Mouse (Mus musculus) liver, embryonic 12.5 days (tissue): Measurements from ENCODE around the gene Yjefn3. TPM values are rescaled to one million over a fixed set of nuclear protein-coding genes. Genes with fewer than 3 reads are reported as not detected.

Experiments
- ATAC-seq: fragments of 200-750 bp; cut with Nextera tagmentation; 2 replicates; pipeline ENCODE4 v1.8.0; 2017; ENCODE audit warnings: moderate number of reproducible peaks, mild to moderate bottlenecking, moderate library complexity
- H3K27ac ChIP-seq: fragments of 300-500 bp; sonication (generic); 2 replicates; pipeline ENCODE4 v1.5.1; 2016; ENCODE audit warnings: mild to moderate bottlenecking
- H3K27me3 ChIP-seq: fragments of 300-500 bp; sonication (generic); replicated peaks from 2 replicates; pipeline ENCODE4 v1.6.1; 2016; ENCODE audit warnings: mild to moderate bottlenecking, moderate library complexity
- H3K36me3 ChIP-seq: fragments of 300-500 bp; sonication (generic); 2 replicates; pipeline ENCODE4 v1.6.1; 2016; ENCODE audit warnings: mild to moderate bottlenecking, moderate library complexity
- H3K4me1 ChIP-seq: fragments of 300-500 bp; sonication (generic); 2 replicates; pipeline ENCODE4 v1.6.1; 2016
- H3K4me2 ChIP-seq: fragments of 300-500 bp; sonication (generic); 2 replicates; pipeline ENCODE4 v1.6.1; 2016; ENCODE audit warnings: mild to moderate bottlenecking, moderate library complexity
- H3K4me3 ChIP-seq: fragments of 300-500 bp; sonication (generic); 2 replicates; pipeline ENCODE4 v1.5.1; 2016; ENCODE audit warnings: mild to moderate bottlenecking, moderate library complexity
- H3K9ac ChIP-seq: fragments of 300-500 bp; sonication (generic); 2 replicates; pipeline ENCODE4 v1.6.1; 2016; ENCODE audit warnings: mild to moderate bottlenecking, moderate library complexity
- H3K9me3 ChIP-seq: fragments of 300-500 bp; sonication (generic); replicated peaks from 2 replicates; pipeline ENCODE4 v1.6.1; 2016; ENCODE audit warnings: mild to moderate bottlenecking, moderate library complexity
- WGBS: fragments of 180-500 bp; shearing (Covaris S2); methylation state at CpG from one replicate; pipeline ENCODE4 v1.1.7; 2016; ENCODE audit not compliant: insufficient replicate concordance; 5-methylcytosine and 5-hydroxymethylcytosine counted together
- polyA plus RNA-seq: library from polyadenylated mRNA; unstranded; fragments of >200 nt; fragmentation: Nextera tagmentation; extraction: Ambion mirVana; gene quantifications from 2 replicates; pipeline ENCODE4 v1.2.1, GENCODE M21; 2016

Gene Yjefn3
- polyA plus RNA-seq, 1 experiment from 2014 or later = 0.74 TPM

GRCm38 (mm10) chr8:69876097-69876496, 26.4 kb downstream of the Yjefn3 start:
- H3K27ac ChIP-seq = no peak overlapping the region
- ATAC-seq = no peak
- 48% methylated on average over 10 of the region's 10 CpGs for WGBS
- no peak overlapping the region for H3K4me3 ChIP-seq
- no peak overlapping the region for H3K4me2 ChIP-seq
- H3K9ac ChIP-seq = no peak overlapping the region
- peaks cover 85% of the 10 kb centered on the region for H3K27me3 ChIP-seq
- H3K9me3 ChIP-seq = no peaks in the 10 kb centered on the region
- H3K4me1 ChIP-seq = peaks cover 3% of the 10 kb centered on the region; the same call in 1 of the 2 replicates
- no peaks in the 10 kb centered on the region for H3K36me3 ChIP-seq

- ATAC-seq = no peak
- WGBS = 76% methylated on average over 13 of the region's 13 CpGs
- Histone ChIP-seq H3K36me3 (no peaks in the 10 kb centered on the region), H3K27ac (no peak overlapping the region), H3K9ac (no peak overlapping the region), H3K4me2 (no peak overlapping the region), H3K27me3 (peaks cover 78% of the 10 kb centered on the region), H3K4me1 (no peaks in the 10 kb centered on the region), H3K4me3 (no peak overlapping the region), H3K9me3 (no peaks in the 10 kb centered on the region)
Observed at GRCm38 (mm10) chr8:69874654-69875053, 27.9 kb downstream of the Yjefn3 start.

DNA sequence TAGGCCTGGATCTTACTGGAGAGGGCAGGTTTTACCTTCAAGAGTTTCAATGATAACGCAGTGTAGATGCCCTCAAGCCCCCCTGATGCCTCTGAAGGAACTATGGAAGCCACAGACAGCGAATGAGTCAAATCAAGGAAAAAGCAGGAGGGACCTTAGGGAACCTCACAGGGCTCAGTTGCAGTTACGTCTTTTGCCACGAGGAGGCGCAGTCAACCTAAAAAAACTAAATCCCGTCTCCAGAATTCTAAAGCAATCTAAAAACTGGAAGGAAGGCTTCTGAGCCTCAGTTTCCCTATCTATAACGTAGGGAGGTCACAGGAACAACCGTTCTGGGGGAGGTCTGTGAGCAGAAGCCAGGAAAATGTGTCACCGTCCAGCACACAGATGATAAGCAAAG, 28.4 kb downstream of the Yjefn3 start:
- H3K27ac ChIP-seq = no peak overlapping the region
- H3K4me2 ChIP-seq = no peak overlapping the region
- no peak overlapping the region for H3K9ac ChIP-seq
- WGBS = 10% methylated on average over 9 of the region's 9 CpGs
- H3K4me1 ChIP-seq = no peaks in the 10 kb centered on the region
- H3K4me3 ChIP-seq = no peak overlapping the region
- H3K36me3 ChIP-seq = no peaks in the 10 kb centered on the region
- no peaks in the 10 kb centered on the region for H3K9me3 ChIP-seq
- peaks cover 73% of the 10 kb centered on the region for H3K27me3 ChIP-seq
- ATAC-seq = no peak

- no peaks in the 10 kb centered on the region for H3K9me3 ChIP-seq
- no peak overlapping the region for H3K4me2 ChIP-seq
- WGBS = 66% methylated on average over 6 of the region's 6 CpGs
- no peaks in the 10 kb centered on the region for H3K4me1 ChIP-seq
- no peak overlapping the region for H3K9ac ChIP-seq
- no peak overlapping the region for H3K4me3 ChIP-seq
- no peak overlapping the region for H3K27ac ChIP-seq
- ATAC-seq = no peak
- no peaks in the 10 kb centered on the region for H3K36me3 ChIP-seq
- peaks cover 49% of the 10 kb centered on the region for H3K27me3 ChIP-seq
Observed at GRCm38 (mm10) chr8:69870907-69871306, 31.6 kb downstream of the Yjefn3 start.

DNA sequence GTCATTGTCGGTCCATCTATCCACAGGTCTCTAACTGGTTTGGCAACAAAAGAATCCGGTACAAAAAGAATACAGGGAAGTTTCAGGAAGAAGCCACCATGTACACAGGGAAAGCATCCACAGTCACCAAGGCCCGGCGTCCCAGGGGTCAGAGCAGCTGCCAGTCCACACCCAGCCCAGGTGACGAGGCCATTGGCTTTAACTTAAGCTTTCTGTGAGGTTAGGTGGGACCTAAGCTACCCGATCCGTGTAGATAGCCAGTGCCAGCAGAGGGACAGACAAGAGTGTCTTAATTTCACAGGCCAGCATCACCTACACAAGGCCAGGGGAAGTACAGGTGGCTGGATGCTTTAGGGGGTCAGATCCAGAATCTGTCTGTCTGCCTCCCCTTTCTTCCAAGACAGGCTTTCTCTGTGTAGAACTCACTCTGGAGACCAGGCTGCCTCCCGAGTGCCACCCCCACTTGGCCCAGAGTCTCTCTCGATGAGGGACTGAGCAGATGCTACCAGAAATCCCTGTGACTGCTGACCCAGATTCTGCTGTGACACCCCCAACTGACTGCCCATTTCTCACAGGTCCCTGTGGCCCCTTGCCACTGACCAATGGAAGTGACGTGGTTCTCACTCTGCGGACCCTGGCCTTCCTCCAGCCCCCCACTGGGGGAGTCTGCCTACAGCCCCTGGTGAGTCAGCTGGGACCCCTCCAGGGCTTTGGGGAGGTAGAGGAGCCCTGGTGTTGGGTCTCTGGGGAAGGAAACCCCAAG, 32.3 kb downstream of the Yjefn3 start:
- H3K9me3 ChIP-seq = no peaks in the 10 kb centered on the region
- no peak overlapping the region for H3K27ac ChIP-seq
- no peaks in the 10 kb centered on the region for H3K36me3 ChIP-seq
- H3K4me3 ChIP-seq = no peak overlapping the region
- H3K4me1 ChIP-seq = no peaks in the 10 kb centered on the region
- H3K4me2 ChIP-seq = no peak overlapping the region
- no peak overlapping the region for H3K9ac ChIP-seq
- 67% methylated on average over 11 of the region's 11 CpGs for WGBS
- no peak for ATAC-seq
- H3K27me3 ChIP-seq = peaks cover 42% of the 10 kb centered on the region

GRCm38 (mm10) chr8:69867696-69868326, 34.7 kb downstream of the Yjefn3 start:
- Histone ChIP-seq H3K27ac (no peak overlapping the region), H3K36me3 (no peaks in the 10 kb centered on the region), H3K4me1 (peaks cover 14% of the 10 kb centered on the region), H3K9ac (no peak overlapping the region), H3K4me2 (no peak overlapping the region), H3K4me3 (no peak overlapping the region), H3K9me3 (no peaks in the 10 kb centered on the region), H3K27me3 (peaks cover 29% of the 10 kb centered on the region)
- no peak for ATAC-seq
- WGBS = 61% methylated on average over 5 of the region's 5 CpGs

DNA sequence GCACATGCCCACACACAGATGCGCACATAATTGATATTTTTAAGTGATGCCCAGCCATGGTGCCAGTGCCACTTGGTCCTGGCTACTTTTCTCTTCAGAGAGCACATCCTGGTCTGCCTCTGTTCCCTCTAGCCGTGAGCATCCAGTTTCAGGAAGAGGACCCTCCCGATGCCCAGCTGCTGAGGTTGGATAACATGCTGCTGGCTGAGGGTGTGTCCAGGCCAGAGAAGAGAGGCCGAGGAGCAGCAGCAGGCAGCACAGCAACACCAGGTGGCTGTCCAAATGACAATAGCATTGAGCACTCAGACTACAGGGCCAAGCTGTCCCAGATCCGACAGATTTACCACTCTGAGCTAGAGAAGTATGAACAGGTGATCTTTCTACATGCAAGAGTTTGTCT, 38.3 kb downstream of the Yjefn3 start:
- H3K36me3 ChIP-seq = no peaks in the 10 kb centered on the region
- H3K4me3 ChIP-seq = no peak overlapping the region
- no peaks in the 10 kb centered on the region for H3K9me3 ChIP-seq
- H3K4me1 ChIP-seq = peaks cover 14% of the 10 kb centered on the region
- peaks cover 8% of the 10 kb centered on the region; the same call in 1 of the 2 replicates for H3K27me3 ChIP-seq
- no peak for ATAC-seq
- WGBS = 49% methylated on average over 5 of the region's 5 CpGs
- no peak overlapping the region for H3K27ac ChIP-seq
- no peak overlapping the region for H3K4me2 ChIP-seq
- no peak overlapping the region for H3K9ac ChIP-seq

- Histone ChIP-seq H3K9ac (no peak overlapping the region), H3K4me3 (no peak overlapping the region), H3K36me3 (no peaks in the 10 kb centered on the region), H3K4me1 (peaks cover 14% of the 10 kb centered on the region), H3K4me2 (no peak overlapping the region), H3K27ac (no peak overlapping the region), H3K27me3 (peaks cover 8% of the 10 kb centered on the region; the same call in 1 of the 2 replicates), H3K9me3 (no peaks in the 10 kb centered on the region)
- ATAC-seq = peak; percentile 53; the same call in 1 of the 2 replicates
- 63% methylated on average over 5 of the region's 5 CpGs for WGBS
Observed at GRCm38 (mm10) chr8:69863387-69864020, 39.0 kb downstream of the Yjefn3 start.

- 28% methylated on average over 2 of the region's 2 CpGs for WGBS
- H3K9me3 ChIP-seq = no peaks in the 10 kb centered on the region
Observed at GRCm38 (mm10) chr8:69861251-69861650, 41.3 kb downstream of the Yjefn3 start.

DNA sequence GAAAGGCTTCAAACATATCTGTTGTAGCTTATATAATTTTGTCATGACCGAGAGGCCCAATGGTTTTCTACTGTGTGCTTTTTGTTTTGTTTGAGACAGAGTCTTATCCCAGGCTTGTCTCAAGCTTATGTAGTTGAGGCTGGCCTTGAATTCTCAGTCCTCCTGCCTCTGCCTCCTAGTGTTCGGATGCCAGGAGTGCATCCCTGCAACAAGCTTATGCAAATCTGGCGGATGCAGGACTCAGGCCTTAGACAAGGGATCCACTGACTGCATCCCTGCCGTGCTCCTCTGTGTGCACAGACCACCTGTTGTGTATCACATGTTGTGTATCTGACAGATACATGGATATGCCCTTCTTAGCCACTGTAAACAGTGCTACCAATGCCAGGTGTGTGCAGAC, 41.7 kb downstream of the Yjefn3 start:
- H3K27me3 ChIP-seq = no peaks in the 10 kb centered on the region
- no peaks in the 10 kb centered on the region for H3K9me3 ChIP-seq
- no peak overlapping the region for H3K27ac ChIP-seq
- no peak overlapping the region for H3K4me2 ChIP-seq
- H3K4me1 ChIP-seq = peaks cover 14% of the 10 kb centered on the region
- H3K36me3 ChIP-seq = no peaks in the 10 kb centered on the region
- WGBS = 50% methylated on average over 4 of the region's 4 CpGs
- no peak overlapping the region for H3K9ac ChIP-seq
- no peak overlapping the region for H3K4me3 ChIP-seq
- no peak for ATAC-seq

More at GRCm38 (mm10) chr8:69861251-69861650, 41.3 kb downstream of the Yjefn3 start:
- no peak overlapping the region for H3K4me2 ChIP-seq
- H3K9ac ChIP-seq = no peak overlapping the region
- no peak overlapping the region for H3K4me3 ChIP-seq
- H3K4me1 ChIP-seq = peaks cover 14% of the 10 kb centered on the region
- H3K36me3 ChIP-seq = no peaks in the 10 kb centered on the region
- no peak for ATAC-seq
- H3K27me3 ChIP-seq = no peaks in the 10 kb centered on the region; the same call in 1 of the 2 replicates
- H3K27ac ChIP-seq = no peak overlapping the region

- peaks cover 26% of the 10 kb centered on the region for H3K4me1 ChIP-seq
- H3K27ac ChIP-seq = no peak overlapping the region
- no peaks in the 10 kb centered on the region for H3K27me3 ChIP-seq
- H3K4me2 ChIP-seq = no peak overlapping the region
- no peak overlapping the region for H3K9ac ChIP-seq
- ATAC-seq = no peak
- no peaks in the 10 kb centered on the region for H3K9me3 ChIP-seq
- no peaks in the 10 kb centered on the region for H3K36me3 ChIP-seq
- 79% methylated on average over 10 of the region's 10 CpGs for WGBS
- no peak overlapping the region for H3K4me3 ChIP-seq
Observed at GRCm38 (mm10) chr8:69853869-69854268, 48.6 kb downstream of the Yjefn3 start.

DNA sequence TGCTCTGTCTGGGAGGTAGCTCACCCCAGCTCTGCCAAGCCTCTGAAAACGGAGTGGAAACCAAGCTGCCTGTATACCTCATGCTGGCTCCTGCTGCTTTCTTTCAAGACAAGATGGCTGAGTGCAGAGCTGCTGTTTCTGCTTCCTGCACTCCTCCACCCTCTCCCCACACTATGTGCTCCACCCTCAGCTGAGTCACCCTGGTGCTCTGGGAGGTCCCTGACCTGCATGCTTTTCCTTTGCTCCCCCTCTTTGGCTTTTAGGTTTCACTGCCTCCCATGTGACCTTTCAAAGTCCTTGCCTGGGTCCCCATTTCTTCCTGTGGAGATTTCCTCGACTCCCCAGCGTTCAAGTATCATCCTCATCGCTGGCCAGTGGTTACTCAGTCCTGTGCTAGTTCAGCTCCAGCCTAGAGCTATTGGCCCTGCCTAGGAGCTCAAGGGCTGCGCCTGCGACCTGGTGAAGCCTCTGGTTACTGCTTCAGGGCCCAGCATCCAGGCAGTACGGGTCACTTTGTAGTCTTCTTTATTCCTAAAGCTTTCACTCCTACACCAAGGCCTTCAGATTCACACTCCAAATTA, 51.5 kb downstream of the Yjefn3 start:
- no peak overlapping the region; the same call in 1 of the 2 replicates for H3K9ac ChIP-seq
- H3K27me3 ChIP-seq = no peaks in the 10 kb centered on the region
- H3K4me3 ChIP-seq = no peak overlapping the region
- WGBS = 68% methylated on average over 7 of the region's 7 CpGs
- ATAC-seq = peak; percentile 87
- peaks cover 31% of the 10 kb centered on the region for H3K4me1 ChIP-seq
- no peaks in the 10 kb centered on the region for H3K36me3 ChIP-seq
- H3K4me2 ChIP-seq = peak overlapping the region; percentile 34
- peak overlapping the region; percentile 80 for H3K27ac ChIP-seq
- no peaks in the 10 kb centered on the region for H3K9me3 ChIP-seq
